Mouse (Mus musculus) limb, embryonic 12.5 days (tissue): ENCODE measurements around the gene Lexm. TPM values are rescaled to one million over a fixed set of nuclear protein-coding genes. Genes with fewer than 3 reads are reported as not detected.

Source experiments
- ATAC-seq: fragments of 200-750 bp; cut with Nextera tagmentation; 2 replicates; pipeline ENCODE4 v1.8.0; 2017; ENCODE audit warnings: low read depth, moderate TSS enrichment; ENCODE audit not compliant: insufficient number of reproducible peaks, insufficient read depth, low FRiP score, low TSS enrichment
- H3K27ac ChIP-seq: fragments of 300-500 bp; sonication (generic); 2 replicates; pipeline ENCODE4 v1.5.1; 2016; ENCODE audit warnings: mild to moderate bottlenecking, moderate library complexity
- H3K27me3 ChIP-seq: fragments of 300-500 bp; sonication (generic); 2 replicates; pipeline ENCODE4 v1.6.1; 2016; ENCODE audit warnings: mild to moderate bottlenecking, moderate library complexity
- H3K36me3 ChIP-seq: fragments of 300-500 bp; sonication (generic); 2 replicates; pipeline ENCODE4 v1.6.1; 2016; ENCODE audit warnings: mild to moderate bottlenecking, moderate library complexity
- H3K4me1 ChIP-seq: fragments of 300-500 bp; sonication (generic); replicated peaks from 2 replicates; pipeline ENCODE4 v1.6.1; 2016
- H3K4me2 ChIP-seq: fragments of 300-500 bp; sonication (generic); 2 replicates; pipeline ENCODE4 v1.6.1; 2016; ENCODE audit warnings: mild to moderate bottlenecking, moderate library complexity
- H3K4me3 ChIP-seq: fragments of 300-500 bp; sonication (generic); replicated peaks from 2 replicates; pipeline ENCODE4 v1.5.1; 2016; ENCODE audit warnings: mild to moderate bottlenecking
- H3K9ac ChIP-seq: fragments of 300-500 bp; sonication (generic); replicated peaks from 2 replicates; pipeline ENCODE4 v1.6.1; 2016; ENCODE audit warnings: mild to moderate bottlenecking, moderate library complexity
- H3K9me3 ChIP-seq: fragments of 300-500 bp; sonication (generic); 2 replicates; pipeline ENCODE4 v1.6.1; 2016; ENCODE audit warnings: mild to moderate bottlenecking, moderate library complexity
- WGBS: fragments of 180-500 bp; shearing (Covaris S2); methylation state at CpG from one replicate; pipeline ENCODE4 v1.1.7; 2016; 5-methylcytosine and 5-hydroxymethylcytosine counted together
- polyA plus RNA-seq: library from polyadenylated mRNA; unstranded; fragments of >200 nt; fragmentation: Nextera tagmentation; extraction: Ambion mirVana; gene quantifications from 2 replicates; pipeline ENCODE4 v1.2.1, GENCODE M21; 2016

The Lexm gene
- polyA plus RNA-seq, 1 experiment from 2014 or later, result 0.24 TPM

- Histone ChIP-seq H3K4me1 (no peaks in the 10 kb centered on the region), H3K9ac (peak overlapping the region; percentile 18; the same call in 1 of the 2 replicates), H3K4me2 (peak overlapping the region; percentile 42), H3K27me3 (no peaks in the 10 kb centered on the region), H3K9me3 (no peaks in the 10 kb centered on the region), H3K27ac (no peak overlapping the region), H3K36me3 (no peaks in the 10 kb centered on the region), H3K4me3 (0 out of 2 replicates have a peak overlapping the region, but pooled peaks have one; percentile 11)
- 43% methylated on average over 18 of the region's 18 CpGs for WGBS
- ATAC-seq, result peak; percentile 76
Observed at GRCm38 (mm10) chr4:106606639-106607554, 10.1 kb downstream of the Lexm start.

DNA sequence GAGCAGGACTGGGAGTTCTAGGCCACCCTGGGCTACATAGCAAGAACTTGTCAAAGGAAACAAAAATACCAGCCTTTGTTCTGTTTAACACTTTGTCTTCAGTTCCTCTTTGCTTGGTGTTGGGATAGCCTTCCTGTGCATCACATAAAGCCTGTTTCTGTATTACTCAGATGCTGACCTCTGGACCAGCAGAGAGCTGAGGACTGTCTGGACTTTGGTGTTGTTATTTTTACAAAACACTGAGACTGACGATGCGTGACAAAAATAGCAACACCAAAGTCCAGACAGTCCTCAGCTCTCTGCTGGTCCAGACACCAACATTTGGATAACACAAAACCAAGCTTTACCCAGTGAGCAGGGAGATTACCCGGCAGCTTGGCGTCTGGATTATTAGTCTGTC lies 16.3 kb downstream of the Lexm start:
- no peaks in the 10 kb centered on the region for H3K9me3 ChIP-seq
- H3K4me2 ChIP-seq, result no peak overlapping the region
- no peak overlapping the region for H3K27ac ChIP-seq
- WGBS, result 87% methylated on average over 4 of the region's 4 CpGs
- H3K4me3 ChIP-seq, result no peak overlapping the region
- no peaks in the 10 kb centered on the region for H3K4me1 ChIP-seq
- H3K27me3 ChIP-seq, result no peaks in the 10 kb centered on the region
- no peaks in the 10 kb centered on the region for H3K36me3 ChIP-seq
- ATAC-seq, result no peak
- H3K9ac ChIP-seq, result no peak overlapping the region

GRCm38 (mm10) chr4:106599415-106599814 lies 17.6 kb downstream of the Lexm start:
- H3K9ac ChIP-seq, result no peak overlapping the region
- H3K4me2 ChIP-seq, result no peak overlapping the region
- H3K27me3 ChIP-seq, result no peaks in the 10 kb centered on the region
- H3K27ac ChIP-seq, result no peak overlapping the region
- no peak for ATAC-seq
- no peaks in the 10 kb centered on the region for H3K4me1 ChIP-seq
- WGBS, result 57% methylated on average over 1 of the region's 1 CpGs
- H3K36me3 ChIP-seq, result no peaks in the 10 kb centered on the region
- H3K9me3 ChIP-seq, result no peaks in the 10 kb centered on the region
- no peak overlapping the region for H3K4me3 ChIP-seq

- H3K4me3 ChIP-seq, result no peak overlapping the region
- WGBS, result 81% methylated on average over 4 of the region's 4 CpGs
- no peaks in the 10 kb centered on the region for H3K4me1 ChIP-seq
- no peak overlapping the region for H3K9ac ChIP-seq
- no peaks in the 10 kb centered on the region for H3K27me3 ChIP-seq
- no peak overlapping the region for H3K4me2 ChIP-seq
- no peak for ATAC-seq
- no peak overlapping the region for H3K27ac ChIP-seq
- no peaks in the 10 kb centered on the region for H3K36me3 ChIP-seq
- no peaks in the 10 kb centered on the region for H3K9me3 ChIP-seq
Observed at GRCm38 (mm10) chr4:106597741-106598140, 19.3 kb downstream of the Lexm start.

DNA sequence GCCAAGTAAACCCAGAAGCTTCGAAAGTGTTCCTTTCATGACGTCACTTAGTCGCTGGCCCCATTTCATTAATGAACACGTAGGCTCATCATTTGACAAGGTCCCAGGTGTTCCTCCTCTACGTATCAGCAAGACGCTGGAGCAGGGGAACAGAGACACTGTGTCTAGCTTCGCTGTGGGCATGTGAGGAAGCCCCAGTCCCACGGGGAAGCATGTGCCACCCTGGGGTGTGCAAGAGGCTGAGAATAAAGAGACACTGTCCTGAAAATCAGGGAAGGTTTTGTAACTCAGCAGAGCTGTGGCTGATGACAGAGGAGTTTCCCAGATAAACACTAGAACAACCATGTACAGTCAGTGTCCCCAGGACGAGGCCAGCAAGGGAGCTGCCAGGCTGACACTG lies 20.0 kb downstream of the Lexm start:
- Histone ChIP-seq H3K4me2 (no peak overlapping the region), H3K27me3 (no peaks in the 10 kb centered on the region), H3K4me1 (no peaks in the 10 kb centered on the region), H3K27ac (no peak overlapping the region), H3K9me3 (no peaks in the 10 kb centered on the region), H3K9ac (no peak overlapping the region), H3K36me3 (no peaks in the 10 kb centered on the region), H3K4me3 (no peak overlapping the region)
- no peak for ATAC-seq
- 80% methylated on average over 9 of the region's 9 CpGs for WGBS

DNA sequence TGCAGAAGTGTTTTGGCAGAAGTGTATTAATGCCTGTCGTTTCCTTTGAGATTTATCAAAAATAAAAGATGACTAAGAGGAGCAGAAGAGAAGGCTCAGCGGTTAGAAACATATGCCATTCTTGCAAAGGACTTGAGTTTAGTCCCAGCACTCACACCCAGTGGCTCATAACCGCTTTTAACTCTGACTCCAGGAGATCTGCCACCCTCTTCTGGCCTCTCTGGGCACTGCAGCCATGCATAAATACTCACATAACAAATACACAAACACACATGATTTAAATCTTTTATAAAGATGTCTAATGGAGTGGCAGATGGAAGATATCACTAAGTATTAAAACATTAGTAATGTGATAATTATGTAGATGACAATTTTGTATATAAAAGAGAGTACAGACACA lies 20.8 kb downstream of the Lexm start:
- 59% methylated on average over 3 of the region's 3 CpGs for WGBS
- H3K4me1 ChIP-seq, result no peaks in the 10 kb centered on the region
- H3K27ac ChIP-seq, result no peak overlapping the region
- H3K36me3 ChIP-seq, result peaks cover 2% of the 10 kb centered on the region; the same call in 1 of the 2 replicates
- no peak overlapping the region for H3K4me3 ChIP-seq
- ATAC-seq, result no peak
- H3K27me3 ChIP-seq, result no peaks in the 10 kb centered on the region
- no peak overlapping the region for H3K9ac ChIP-seq
- no peak overlapping the region for H3K4me2 ChIP-seq
- 0 out of 2 replicates have a peak, but pooled peaks cover 3% of the 10 kb centered on the region for H3K9me3 ChIP-seq

DNA sequence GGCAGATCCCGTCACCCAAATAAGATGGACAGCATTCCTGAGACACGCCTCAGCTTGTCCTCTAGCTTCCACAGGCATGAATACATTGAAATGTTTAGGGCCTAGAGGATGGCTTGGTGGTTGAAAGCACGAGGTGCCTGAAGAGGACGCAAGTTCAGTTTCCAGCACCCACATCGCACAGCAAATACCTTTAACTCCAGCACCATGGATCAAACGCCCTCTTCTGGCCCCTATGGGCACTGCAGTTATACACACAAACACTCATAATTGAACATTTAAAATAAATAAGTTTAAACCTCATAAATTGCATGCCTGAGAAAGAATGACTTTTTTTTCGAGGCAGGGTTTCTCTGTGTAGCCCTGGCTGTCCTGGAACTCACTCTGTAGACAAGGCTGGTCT lies 23.4 kb downstream of the Lexm start:
- H3K27ac ChIP-seq, result no peak overlapping the region
- no peak for ATAC-seq
- H3K4me2 ChIP-seq, result no peak overlapping the region
- H3K9me3 ChIP-seq, result 0 out of 2 replicates have a peak, but pooled peaks cover 4% of the 10 kb centered on the region
- 57% methylated on average over 7 of the region's 7 CpGs for WGBS
- no peak overlapping the region for H3K9ac ChIP-seq
- no peaks in the 10 kb centered on the region for H3K27me3 ChIP-seq
- H3K36me3 ChIP-seq, result peaks cover 24% of the 10 kb centered on the region
- no peaks in the 10 kb centered on the region for H3K4me1 ChIP-seq
- H3K4me3 ChIP-seq, result no peak overlapping the region

- H3K36me3 ChIP-seq, result peaks cover 52% of the 10 kb centered on the region
- no peak overlapping the region for H3K4me3 ChIP-seq
- H3K27ac ChIP-seq, result no peak overlapping the region
- ATAC-seq, result no peak
- H3K9me3 ChIP-seq, result 0 out of 2 replicates have a peak, but pooled peaks cover 4% of the 10 kb centered on the region
- 92% methylated on average over 9 of the region's 9 CpGs for WGBS
- no peak overlapping the region for H3K4me2 ChIP-seq
- H3K4me1 ChIP-seq, result no peaks in the 10 kb centered on the region
- no peaks in the 10 kb centered on the region for H3K27me3 ChIP-seq
- H3K9ac ChIP-seq, result no peak overlapping the region
Observed at GRCm38 (mm10) chr4:106590871-106591270, 26.2 kb downstream of the Lexm start.

- 0 out of 2 replicates have a peak, but pooled peaks cover 4% of the 10 kb centered on the region for H3K9me3 ChIP-seq
- peaks cover 59% of the 10 kb centered on the region for H3K36me3 ChIP-seq
- no peak overlapping the region for H3K4me3 ChIP-seq
- ATAC-seq, result no peak
- 76% methylated on average over 9 of the region's 9 CpGs for WGBS
- H3K4me1 ChIP-seq, result no peaks in the 10 kb centered on the region
- H3K27ac ChIP-seq, result no peak overlapping the region
- no peaks in the 10 kb centered on the region for H3K27me3 ChIP-seq
- no peak overlapping the region for H3K4me2 ChIP-seq
- no peak overlapping the region for H3K9ac ChIP-seq
Observed at GRCm38 (mm10) chr4:106590142-106590541, 26.9 kb downstream of the Lexm start.

DNA sequence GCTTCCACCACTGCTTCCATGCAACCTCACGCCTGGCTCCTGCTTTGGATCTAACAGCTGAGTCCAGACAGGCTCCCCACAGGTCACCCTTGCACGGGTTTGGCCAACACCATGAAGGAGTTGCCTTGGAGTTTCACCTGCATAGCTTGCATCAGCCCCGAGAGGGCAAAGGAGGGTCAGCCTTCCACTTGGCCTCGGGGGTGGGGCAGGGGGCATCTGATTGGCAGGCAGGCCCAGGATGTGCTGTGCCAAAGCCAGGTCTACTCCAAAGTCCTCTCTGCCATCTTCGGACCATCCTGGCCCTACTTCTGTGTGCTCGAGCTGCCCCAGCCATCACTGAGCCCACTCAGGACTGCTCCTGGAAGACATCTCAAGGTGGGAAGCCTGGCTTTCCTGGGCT lies 30.0 kb downstream of the Lexm start:
- ATAC-seq, result no peak
- 0 out of 2 replicates have a peak, but pooled peaks cover 4% of the 10 kb centered on the region for H3K9me3 ChIP-seq
- H3K27ac ChIP-seq, result no peak overlapping the region
- H3K4me1 ChIP-seq, result no peaks in the 10 kb centered on the region
- no peaks in the 10 kb centered on the region for H3K27me3 ChIP-seq
- H3K4me3 ChIP-seq, result no peak overlapping the region
- H3K9ac ChIP-seq, result no peak overlapping the region
- no peak overlapping the region for H3K4me2 ChIP-seq
- peaks cover 90% of the 10 kb centered on the region for H3K36me3 ChIP-seq
- 95% methylated on average over 6 of the region's 6 CpGs for WGBS

- Histone ChIP-seq H3K27ac (no peak overlapping the region), H3K4me1 (no peaks in the 10 kb centered on the region), H3K4me3 (no peak overlapping the region), H3K27me3 (no peaks in the 10 kb centered on the region), H3K9ac (no peak overlapping the region), H3K4me2 (no peak overlapping the region), H3K9me3 (no peaks in the 10 kb centered on the region), H3K36me3 (peaks cover 99% of the 10 kb centered on the region)
- 91% methylated on average over 4 of the region's 4 CpGs for WGBS
- no peak for ATAC-seq
Observed at GRCm38 (mm10) chr4:106584665-106585064, 32.4 kb downstream of the Lexm start.
